Mouse (Mus musculus) testis, adult 2 months (tissue): ENCODE data around the gene Vmn1r223.
"Not testable (repeated sequence)": the region's sequence is repeated elsewhere in the genome, so short reads cannot be mapped to it uniquely, and the experiment has no call there.

ENCODE experiments used
- CTCF ChIP-seq: fragments of 200-500 bp; IDR thresholded peaks from 2 replicates; pipeline ENCODE4 v1.5.1; 2012; ENCODE audit warnings: low read depth, mild to moderate bottlenecking, inconsistent platforms, low read length, moderate library complexity; ENCODE audit not compliant: control insufficient read depth, insufficient read depth, insufficient replicate concordance
- POLR2A ChIP-seq: fragments of 200-500 bp; IDR thresholded peaks from 2 replicates; pipeline ENCODE4 v1.6.1; 2012; ENCODE audit warnings: low read depth, mild to moderate bottlenecking, inconsistent platforms, low read length, moderate library complexity; ENCODE audit not compliant: control insufficient read depth

GRCm38 (mm10) chr13:23268606-23269005 lies 21.7 kb downstream of the Vmn1r223 start:
- not testable (repeated sequence) for TF ChIP-seq POLR2A, CTCF
